Mouse (Mus musculus) frontal cortex, adult 2 months (tissue): ENCODE data around the gene Lrch1. TPM values are rescaled to one million over a fixed set of nuclear protein-coding genes. Genes with fewer than 3 reads are reported as not detected.
A peak's percentile ranks its signal among the peaks of the same experiment; 100 is the strongest.

ENCODE experiments used
- DNase-seq, 2 experiments: peaks; one replicate each; pipeline ENCODE4 v3.0.0; 2022; ENCODE audit warnings: low spot score in 1 of 2; ENCODE audit errors: extremely low spot score in 1 of 2
- polyA plus RNA-seq: library from polyadenylated mRNA; depleted of rRNA; stranded (reverse); fragments of >200 nt; gene quantifications from 2 replicates; pipeline ENCODE4 v1.2.3, GENCODE M21; 2012

Lrch1 gene
- polyA plus RNA-seq, 1 experiment = 16.1 TPM

GRCm38 (mm10) chr14:74898939-74899338 lies 48.7 kb downstream of the Lrch1 start:
- no peak for DNase-seq

- DNase-seq = no peak
These were observed 54.0 kb downstream of the Lrch1 start for GRCm38 (mm10) chr14:74893693-74894092.

- DNase-seq = no peak
These were observed 54.5 kb downstream of the Lrch1 start for GRCm38 (mm10) chr14:74893085-74893648.

GRCm38 (mm10) chr14:74889304-74889703 lies 58.4 kb downstream of the Lrch1 start:
- no peak for DNase-seq

GRCm38 (mm10) chr14:74888103-74888502 lies 59.6 kb downstream of the Lrch1 start:
- no peak for DNase-seq

GRCm38 (mm10) chr14:74886453-74886852 lies 61.2 kb downstream of the Lrch1 start:
- DNase-seq = no peak

GRCm38 (mm10) chr14:74884920-74885319 lies 62.8 kb downstream of the Lrch1 start:
- no peak for DNase-seq

GRCm38 (mm10) chr14:74884024-74884680 lies 63.5 kb downstream of the Lrch1 start:
- peak; percentile 29 to 64 for DNase-seq

- peak; percentile 39 to 81 for DNase-seq
These were observed 64.5 kb downstream of the Lrch1 start for GRCm38 (mm10) chr14:74883204-74883603.

- DNase-seq = no peak
These were observed 64.9 kb downstream of the Lrch1 start for GRCm38 (mm10) chr14:74882754-74883153.

- no peak for DNase-seq
These were observed 66.8 kb downstream of the Lrch1 start for GRCm38 (mm10) chr14:74880868-74881267.

GRCm38 (mm10) chr14:74879480-74879879 lies 68.2 kb downstream of the Lrch1 start:
- DNase-seq = no peak

GRCm38 (mm10) chr14:74877287-74877686 lies 70.4 kb downstream of the Lrch1 start:
- DNase-seq = no peak

GRCm38 (mm10) chr14:74871220-74871619 lies 76.5 kb downstream of the Lrch1 start:
- no peak for DNase-seq

- DNase-seq = no peak
These were observed 78.8 kb downstream of the Lrch1 start for GRCm38 (mm10) chr14:74868902-74869230.

- DNase-seq = no peak
These were observed 79.3 kb downstream of the Lrch1 start for GRCm38 (mm10) chr14:74868188-74868901.

GRCm38 (mm10) chr14:74867076-74868042 lies 80.3 kb downstream of the Lrch1 start:
- no peak for DNase-seq

- DNase-seq = no peak
These were observed 81.9 kb downstream of the Lrch1 start for GRCm38 (mm10) chr14:74865738-74866137.

GRCm38 (mm10) chr14:74864805-74865483 lies 82.7 kb downstream of the Lrch1 start:
- DNase-seq = no peak

GRCm38 (mm10) chr14:74861456-74861855 lies 86.2 kb downstream of the Lrch1 start:
- no peak for DNase-seq
